Mouse (Mus musculus): ENCODE data around the gene Pcbd1.
"Not testable (repeated sequence)": the region's sequence is repeated elsewhere in the genome, so short reads cannot be mapped to it uniquely, and the experiment has no call there.

The Pcbd1 gene

GRCm38 (mm10) chr10:61103564-61104114 lies 14.5 kb downstream of the Pcbd1 start:
- no peak for DNase-seq

GRCm38 (mm10) chr10:61114246-61114720 lies 25.2 kb downstream of the Pcbd1 start:
- no peak for DNase-seq

- DNase-seq, result not testable (repeated sequence)
Observed at GRCm38 (mm10) chr10:61121732-61122131, 32.6 kb downstream of the Pcbd1 start.

- DNase-seq, result no peak
Observed at GRCm38 (mm10) chr10:61123276-61123913, 34.3 kb downstream of the Pcbd1 start.

- no peak for DNase-seq
Observed at GRCm38 (mm10) chr10:61124462-61124861, 35.3 kb downstream of the Pcbd1 start.

- DNase-seq, result no peak
Observed at GRCm38 (mm10) chr10:61128701-61129365, 39.7 kb downstream of the Pcbd1 start.

- no peak for DNase-seq
Observed at GRCm38 (mm10) chr10:61130959-61131358, 41.8 kb downstream of the Pcbd1 start.

DNA sequence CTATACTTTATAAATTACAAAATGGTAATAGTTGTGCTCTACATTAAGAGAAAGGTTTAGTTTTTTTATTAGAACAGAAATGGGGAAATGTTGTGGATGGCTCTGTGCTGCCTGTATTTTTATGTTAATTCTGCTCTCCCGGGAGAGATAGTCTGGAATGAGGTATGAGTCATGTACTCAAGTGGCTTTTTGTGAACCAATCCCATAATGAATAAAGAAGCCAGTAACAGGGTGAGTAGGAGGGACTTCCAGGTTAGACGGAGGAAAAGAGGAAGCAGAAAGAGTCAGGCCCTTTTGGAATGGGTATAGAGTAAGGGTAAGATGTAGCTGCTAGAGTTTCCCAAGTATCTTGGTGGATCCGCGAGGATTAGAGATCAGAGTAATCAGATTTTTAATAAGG lies 44.9 kb downstream of the Pcbd1 start:
- DNase-seq, result no peak

GRCm38 (mm10) chr10:61135226-61135839 lies 46.2 kb downstream of the Pcbd1 start:
- no peak for DNase-seq

DNA sequence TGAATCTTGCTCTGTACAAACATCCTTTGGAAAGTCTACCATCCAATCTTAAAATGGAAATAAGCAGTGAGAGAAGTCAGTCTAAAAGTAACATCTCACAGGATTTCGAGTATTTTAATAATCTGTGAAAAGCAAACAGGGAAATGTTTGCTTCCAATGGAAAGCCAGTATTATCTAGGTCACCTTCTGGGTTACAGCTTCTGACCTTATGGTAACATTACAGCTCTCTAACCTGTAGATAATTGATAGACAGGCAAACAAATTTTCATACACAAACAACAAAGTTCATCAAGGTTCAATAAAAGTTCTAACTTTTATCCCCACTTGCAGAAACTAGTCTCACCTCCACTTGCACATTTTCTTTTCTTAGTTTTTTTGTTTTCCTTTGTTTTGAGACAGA lies 48.4 kb downstream of the Pcbd1 start:
- DNase-seq, result no peak

DNA sequence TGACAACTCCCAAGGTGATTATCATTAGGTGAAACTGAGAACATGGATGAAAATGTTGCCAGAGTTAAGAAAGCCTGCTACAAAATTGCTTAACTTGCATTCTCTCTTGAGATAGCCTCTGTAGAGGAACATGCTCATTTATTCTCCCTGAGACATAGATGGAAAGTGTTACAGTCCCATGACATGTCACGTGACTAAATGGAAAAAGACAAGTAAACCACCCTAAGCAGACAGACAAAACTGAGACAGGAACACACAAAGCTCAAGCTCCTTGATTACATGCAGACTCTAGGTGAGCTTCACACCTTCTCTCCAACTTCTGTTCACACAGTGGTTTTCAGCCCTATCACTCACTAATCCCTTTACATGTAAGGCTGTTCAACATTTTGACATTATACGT lies 54.2 kb downstream of the Pcbd1 start:
- DNase-seq, result no peak

All from embryo, embryonic 11 days (tissue).